Mouse (Mus musculus) erythroblast, embryonic 14.5 days (primary cell): ENCODE measurements around the gene L3mbtl4. TPM values are rescaled to one million over a fixed set of nuclear protein-coding genes. Genes with fewer than 3 reads are reported as not detected.
"Not testable (repeated sequence)": the region's sequence is repeated elsewhere in the genome, so short reads cannot be mapped to it uniquely, and the experiment has no call there.

Source experiments
- H3K27me3 ChIP-seq: 2 replicates; pipeline ENCODE4 v1.6.1; 2012; ENCODE audit warnings: inconsistent platforms; ENCODE audit not compliant: control insufficient read depth
- H3K36me3 ChIP-seq: 2 replicates; pipeline ENCODE4 v1.6.1; 2012; ENCODE audit warnings: mild to moderate bottlenecking, inconsistent platforms; ENCODE audit not compliant: control insufficient read depth
- H3K4me1 ChIP-seq: 2 replicates; pipeline ENCODE4 v1.6.1; 2012; ENCODE audit warnings: inconsistent platforms; ENCODE audit not compliant: control insufficient read depth
- H3K4me3 ChIP-seq: replicated peaks from 2 replicates; pipeline ENCODE3; 2012; ENCODE audit warnings: moderate library complexity, mild to moderate bottlenecking, inconsistent platforms
- H3K9me3 ChIP-seq: 2 replicates; pipeline ENCODE4 v1.6.1; 2012; ENCODE audit warnings: low read length, inconsistent platforms, mixed read lengths; ENCODE audit not compliant: control insufficient read depth
- GATA1 ChIP-seq: IDR thresholded peaks from 2 replicates; pipeline ENCODE4 v1.6.1; 2012; ENCODE audit warnings: low read length, inconsistent platforms, mixed read lengths
- TAL1 ChIP-seq: IDR thresholded peaks from 3 replicates; pipeline ENCODE4 v1.6.1; 2012; ENCODE audit warnings: low read length, inconsistent platforms, mixed read lengths
- polyA plus RNA-seq: library from polyadenylated mRNA; stranded (reverse); fragments of >175 nt; gene quantifications from 2 replicates; pipeline ENCODE4 v1.2.3, GENCODE M21; 2012

Gene L3mbtl4
- polyA plus RNA-seq, 1 experiment = not detected

GRCm38 (mm10) chr17:68450921-68451320 lies 177.3 kb downstream of the L3mbtl4 start:
- Histone ChIP-seq H3K36me3 (no peaks in the 10 kb centered on the region), H3K27me3 (no peaks in the 10 kb centered on the region), H3K4me1 (no peaks in the 10 kb centered on the region), H3K9me3 (peaks cover 13% of the 10 kb centered on the region), H3K4me3 (no peak overlapping the region)
- no peak for TF ChIP-seq GATA1
- no peak for TF ChIP-seq TAL1

DNA sequence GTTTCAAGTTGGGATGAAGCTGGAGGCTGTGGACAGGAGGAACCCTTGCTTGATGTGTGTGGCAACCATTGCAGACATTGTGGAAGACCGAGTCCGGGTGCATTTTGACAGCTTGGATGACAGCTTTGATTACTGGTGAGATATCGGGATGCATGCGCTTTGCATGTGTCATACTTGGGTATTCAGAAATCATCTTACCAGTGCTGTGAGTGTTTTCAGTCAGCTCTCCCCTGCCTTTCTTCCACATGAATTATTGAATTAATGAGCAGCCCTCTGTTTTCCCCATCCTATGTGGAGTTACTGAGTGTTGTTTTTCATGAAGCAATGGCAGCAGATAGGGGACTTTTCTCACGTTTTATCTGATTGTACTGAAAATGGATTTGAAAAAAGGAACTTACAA lies 187.9 kb downstream of the L3mbtl4 start:
- no peak for TF ChIP-seq GATA1
- no peak for TF ChIP-seq TAL1
- Histone ChIP-seq H3K4me1 (no peaks in the 10 kb centered on the region), H3K4me3 (no peak overlapping the region), H3K36me3 (no peaks in the 10 kb centered on the region), H3K27me3 (no peaks in the 10 kb centered on the region), H3K9me3 (peaks cover 14% of the 10 kb centered on the region)

GRCm38 (mm10) chr17:68467311-68467710 lies 193.7 kb downstream of the L3mbtl4 start:
- H3K4me3 ChIP-seq = no peak overlapping the region
- no peaks in the 10 kb centered on the region for H3K4me1 ChIP-seq
- no peaks in the 10 kb centered on the region for H3K36me3 ChIP-seq
- H3K9me3 ChIP-seq = peaks cover 10% of the 10 kb centered on the region
- H3K27me3 ChIP-seq = no peaks in the 10 kb centered on the region
- TF ChIP-seq GATA1 (no peak), TAL1 (no peak)

DNA sequence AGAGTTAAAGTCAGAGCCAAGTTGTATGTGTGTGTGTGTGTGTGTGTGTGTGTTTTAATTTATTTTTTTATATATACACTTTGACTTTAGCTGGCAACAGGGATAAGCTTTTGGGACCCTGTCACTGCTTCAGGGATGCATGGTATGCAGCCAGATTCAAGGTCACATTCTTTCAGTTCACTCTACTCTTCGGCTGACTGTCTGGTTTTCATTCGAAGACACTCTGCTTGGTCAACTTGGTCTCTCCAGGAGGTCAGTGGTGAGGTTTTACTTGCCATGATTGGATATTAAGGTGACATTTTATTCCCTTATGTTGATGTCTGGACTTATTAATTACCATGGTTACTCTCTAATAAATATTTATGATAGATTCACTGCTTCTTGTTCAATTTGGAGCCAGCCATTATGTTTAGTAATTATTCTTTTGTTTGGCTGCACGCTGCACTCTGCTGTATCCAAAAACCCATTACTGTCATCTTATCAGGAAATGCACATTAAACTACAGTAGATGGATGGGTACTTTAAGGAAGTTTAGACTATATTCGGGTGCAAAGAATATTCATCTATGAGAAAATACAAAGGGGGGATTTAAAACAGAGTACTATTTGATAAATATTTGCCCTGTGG lies 216.6 kb downstream of the L3mbtl4 start:
- Histone ChIP-seq H3K9me3 (peaks cover 15% of the 10 kb centered on the region), H3K36me3 (no peaks in the 10 kb centered on the region), H3K4me3 (no peak overlapping the region), H3K27me3 (no peaks in the 10 kb centered on the region), H3K4me1 (no peaks in the 10 kb centered on the region)
- TF ChIP-seq GATA1 = no peak
- TF ChIP-seq TAL1 = no peak

DNA sequence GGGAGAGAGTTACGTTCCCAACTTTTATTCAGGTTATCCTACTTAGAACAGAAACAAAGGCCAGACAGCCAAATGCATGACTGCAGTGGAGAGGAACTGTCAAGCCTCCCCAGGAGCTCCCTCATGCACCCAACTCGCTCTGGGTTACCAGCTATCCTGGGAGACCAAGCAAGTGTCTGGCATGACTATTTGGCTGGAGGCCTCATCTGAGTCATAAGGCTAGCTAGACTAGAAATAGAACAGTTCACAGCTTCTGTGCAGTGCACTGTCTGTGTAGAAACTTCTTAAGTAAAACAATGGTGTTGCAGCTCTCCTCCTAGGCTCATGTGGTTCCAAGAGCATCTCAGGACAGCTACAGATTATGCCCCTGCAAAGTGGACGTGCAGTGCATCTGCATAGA lies 218.6 kb downstream of the L3mbtl4 start:
- H3K4me3 ChIP-seq = no peak overlapping the region
- TF ChIP-seq GATA1 (no peak), TAL1 (no peak)
- no peaks in the 10 kb centered on the region for H3K27me3 ChIP-seq
- no peaks in the 10 kb centered on the region for H3K36me3 ChIP-seq
- no peaks in the 10 kb centered on the region for H3K4me1 ChIP-seq
- peaks cover 15% of the 10 kb centered on the region for H3K9me3 ChIP-seq

DNA sequence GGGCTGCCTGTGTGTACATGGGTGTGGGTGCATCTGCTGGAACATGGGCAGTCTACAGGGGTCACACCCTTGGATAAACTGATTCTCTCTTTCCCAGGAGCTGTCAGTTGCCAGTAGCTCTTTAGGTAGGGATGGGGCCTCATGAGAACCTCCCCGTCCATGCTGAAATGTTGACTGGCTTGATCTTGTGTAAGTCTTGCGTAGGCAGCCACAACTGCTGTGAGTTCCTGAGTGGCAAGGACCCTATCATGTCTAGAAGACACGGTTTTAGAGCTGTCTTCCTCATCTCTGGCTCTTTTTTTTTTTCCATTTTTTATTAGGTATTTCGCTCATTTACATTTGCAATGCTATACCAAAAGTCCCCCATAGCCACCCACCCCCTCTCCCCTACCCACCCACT lies 229.4 kb downstream of the L3mbtl4 start:
- not testable (repeated sequence) for H3K36me3 ChIP-seq, H3K4me3 ChIP-seq, H3K27me3 ChIP-seq, H3K9me3 ChIP-seq, H3K4me1 ChIP-seq

DNA sequence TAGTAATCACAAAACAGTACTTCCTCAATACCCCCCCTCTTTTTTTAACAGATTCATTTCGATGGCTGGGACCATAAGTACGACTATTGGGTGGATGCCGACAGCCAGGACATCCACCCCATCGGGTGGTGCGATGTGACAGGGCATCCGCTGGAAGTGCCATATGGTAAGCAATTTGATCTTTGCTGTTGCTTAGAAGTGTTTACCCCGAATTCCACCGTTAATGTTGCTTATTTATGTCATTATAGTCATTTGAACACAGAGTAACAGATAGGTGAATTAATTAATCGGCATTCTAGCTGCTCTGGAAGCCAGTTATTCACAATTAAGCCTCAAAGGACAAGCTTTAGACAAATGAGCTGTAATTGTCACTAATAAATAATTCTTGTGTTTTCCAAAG lies 286.1 kb downstream of the L3mbtl4 start:
- H3K36me3 ChIP-seq = no peaks in the 10 kb centered on the region
- no peaks in the 10 kb centered on the region for H3K27me3 ChIP-seq
- TF ChIP-seq GATA1 (no peak), TAL1 (no peak)

GRCm38 (mm10) chr17:68560264-68560663 lies 286.7 kb downstream of the L3mbtl4 start:
- H3K4me3 ChIP-seq = no peak overlapping the region
- peaks cover 3% of the 10 kb centered on the region; the same call in 1 of the 2 replicates for H3K9me3 ChIP-seq
- H3K36me3 ChIP-seq = no peaks in the 10 kb centered on the region
- no peaks in the 10 kb centered on the region for H3K4me1 ChIP-seq
- TF ChIP-seq GATA1 (no peak), TAL1 (no peak)
- H3K27me3 ChIP-seq = no peaks in the 10 kb centered on the region

More for the DNA sequence above, 286.1 kb downstream of the L3mbtl4 start:
- H3K9me3 ChIP-seq = peaks cover 3% of the 10 kb centered on the region; the same call in 1 of the 2 replicates
- H3K4me3 ChIP-seq = no peak overlapping the region
- H3K4me1 ChIP-seq = no peaks in the 10 kb centered on the region

- no peaks in the 10 kb centered on the region for H3K36me3 ChIP-seq
- no peaks in the 10 kb centered on the region for H3K27me3 ChIP-seq
- TF ChIP-seq GATA1 = no peak
- TF ChIP-seq TAL1 = no peak
- H3K4me3 ChIP-seq = no peak overlapping the region
- H3K4me1 ChIP-seq = no peaks in the 10 kb centered on the region
- H3K9me3 ChIP-seq = peaks cover 9% of the 10 kb centered on the region
Observed at GRCm38 (mm10) chr17:68571806-68572205, 298.2 kb downstream of the L3mbtl4 start.

GRCm38 (mm10) chr17:68585195-68585594 lies 311.6 kb downstream of the L3mbtl4 start:
- Histone ChIP-seq H3K36me3 (no peaks in the 10 kb centered on the region), H3K4me1 (no peaks in the 10 kb centered on the region), H3K4me3 (no peak overlapping the region), H3K9me3 (peaks cover 19% of the 10 kb centered on the region), H3K27me3 (no peaks in the 10 kb centered on the region)
- TF ChIP-seq TAL1 = no peak
- no peak for TF ChIP-seq GATA1
